Mouse (Mus musculus) forebrain, embryonic 16.5 days (tissue): ENCODE measurements around the gene Nptx1. TPM values are rescaled to one million over a fixed set of nuclear protein-coding genes. Genes with fewer than 3 reads are reported as not detected.

Experiments used
- ATAC-seq: fragments of 200-750 bp; cut with Nextera tagmentation; 2 replicates; pipeline ENCODE4 v1.8.0; 2017; ENCODE audit warnings: mild to moderate bottlenecking, moderate library complexity
- H3K27ac ChIP-seq: fragments of 300-500 bp; sonication (generic); 2 replicates; pipeline ENCODE4 v1.5.1; 2014; ENCODE audit warnings: low read length, control low read depth
- H3K27me3 ChIP-seq: fragments of 300-500 bp; sonication (generic); replicated peaks from 2 replicates; pipeline ENCODE4 v1.6.1; 2014; ENCODE audit warnings: low read length; ENCODE audit not compliant: control insufficient read depth, insufficient read depth
- H3K36me3 ChIP-seq: fragments of 300-500 bp; sonication (generic); 2 replicates; pipeline ENCODE4 v1.6.1; 2014; ENCODE audit not compliant: control insufficient read depth, insufficient read depth
- H3K4me1 ChIP-seq: fragments of 300-500 bp; sonication (generic); replicated peaks from 2 replicates; pipeline ENCODE4 v1.6.1; 2014; ENCODE audit warnings: low read length; ENCODE audit not compliant: control insufficient read depth, insufficient read depth
- H3K4me2 ChIP-seq: fragments of 300-500 bp; sonication (generic); 2 replicates; pipeline ENCODE4 v1.6.1; 2014; ENCODE audit warnings: mild to moderate bottlenecking, low read length, control low read depth
- H3K4me3 ChIP-seq: fragments of 300-500 bp; sonication (generic); replicated peaks from 2 replicates; pipeline ENCODE4 v1.5.1; 2014; ENCODE audit warnings: mild to moderate bottlenecking, low read length, control low read depth
- H3K9ac ChIP-seq: fragments of 300-500 bp; sonication (generic); replicated peaks from 2 replicates; pipeline ENCODE4 v1.6.1; 2014; ENCODE audit warnings: low read depth, low read length, control low read depth
- H3K9me3 ChIP-seq: fragments of 300-500 bp; sonication (generic); 2 replicates; pipeline ENCODE4 v1.6.1; 2016; ENCODE audit warnings: low read length; ENCODE audit not compliant: control insufficient read depth
- WGBS: fragments of 180-500 bp; shearing (Covaris S2); extraction: QIAGEN DNeasy Blood & Tissue Kit; methylation state at CpG from one replicate; pipeline ENCODE4 v1.1.7; 2014; 5-methylcytosine and 5-hydroxymethylcytosine counted together
- polyA plus RNA-seq: library from polyadenylated mRNA; unstranded; fragments of >200 nt; fragmentation: Nextera tagmentation; extraction: Ambion mirVana; gene quantifications from 2 replicates; pipeline ENCODE4 v1.2.1, GENCODE M21; 2015

Gene Nptx1
- polyA plus RNA-seq = 8.6 and 9.8 TPM in 2 replicates

GRCm38 (mm10) chr11:119547183-119547921 is at the start of gene Nptx1:
Gene Nptx1 (minus strand): TSS chr11:119547753.
- whole genome bisulfite sequencing = under 1% methylated on average over 78 of the region's 90 CpGs
- Histone ChIP-seq H3K27me3 (peaks cover 25% of the 10 kb centered on the region), H3K9me3 (no peaks in the 10 kb centered on the region), H3K9ac (peak within 1 kb of the TSS; percentile 79), H3K4me3 (peak within 1 kb of the TSS; percentile 76), H3K4me1 (peaks cover 71% of the 10 kb centered on the region), H3K36me3 (no peaks in the 10 kb centered on the region), H3K27ac (0 out of 2 replicates have a peak within 1 kb of the TSS, but pooled peaks have one; percentile 28), H3K4me2 (peak within 1 kb of the TSS; percentile 99)
- ATAC-seq = peak; percentile 69

- no peak overlapping the region for H3K27ac ChIP-seq
- H3K27me3 ChIP-seq = no peaks in the 10 kb centered on the region
- no peak overlapping the region for H3K4me3 ChIP-seq
- H3K4me2 ChIP-seq = no peak overlapping the region
- peaks cover 3% of the 10 kb centered on the region for H3K4me1 ChIP-seq
- no peaks in the 10 kb centered on the region for H3K9me3 ChIP-seq
- WGBS = 35% methylated on average over 3 of the region's 3 CpGs
- H3K36me3 ChIP-seq = no peaks in the 10 kb centered on the region
- no peak for ATAC-seq
- no peak overlapping the region for H3K9ac ChIP-seq
Observed at GRCm38 (mm10) chr11:119593966-119594365, 46.4 kb upstream of the Nptx1 start.

- H3K4me2 ChIP-seq = no peak overlapping the region
- WGBS = 83% methylated on average over 7 of the region's 7 CpGs
- H3K4me3 ChIP-seq = no peak overlapping the region
- H3K9ac ChIP-seq = no peak overlapping the region
- no peaks in the 10 kb centered on the region for H3K9me3 ChIP-seq
- no peaks in the 10 kb centered on the region for H3K27me3 ChIP-seq
- no peaks in the 10 kb centered on the region for H3K36me3 ChIP-seq
- ATAC-seq = no peak
- H3K27ac ChIP-seq = no peak overlapping the region
- H3K4me1 ChIP-seq = peaks cover 20% of the 10 kb centered on the region
Observed at GRCm38 (mm10) chr11:119589242-119589641, 41.7 kb upstream of the Nptx1 start.

GRCm38 (mm10) chr11:119587112-119587511 is 39.6 kb upstream of the Nptx1 start:
- Histone ChIP-seq H3K4me3 (no peak overlapping the region), H3K4me2 (no peak overlapping the region), H3K9ac (no peak overlapping the region), H3K9me3 (no peaks in the 10 kb centered on the region), H3K4me1 (peaks cover 17% of the 10 kb centered on the region), H3K27me3 (no peaks in the 10 kb centered on the region), H3K36me3 (no peaks in the 10 kb centered on the region), H3K27ac (peak overlapping the region; percentile 24; the same call in 1 of the 2 replicates)
- WGBS = 70% methylated on average over 5 of the region's 5 CpGs
- ATAC-seq = no peak

GRCm38 (mm10) chr11:119586511-119586910 is 39.0 kb upstream of the Nptx1 start:
- 75% methylated on average over 4 of the region's 4 CpGs for WGBS
- ATAC-seq = no peak

GRCm38 (mm10) chr11:119577721-119578120 is 30.2 kb upstream of the Nptx1 start:
- no peak overlapping the region for H3K9ac ChIP-seq
- peaks cover under 1% of the 10 kb centered on the region; the same call in 1 of the 2 replicates for H3K4me1 ChIP-seq
- H3K4me3 ChIP-seq = no peak overlapping the region
- H3K36me3 ChIP-seq = no peaks in the 10 kb centered on the region
- no peaks in the 10 kb centered on the region for H3K27me3 ChIP-seq
- ATAC-seq = no peak
- 95% methylated on average over 2 of the region's 2 CpGs for WGBS
- no peaks in the 10 kb centered on the region for H3K9me3 ChIP-seq
- no peak overlapping the region for H3K4me2 ChIP-seq
- no peak overlapping the region for H3K27ac ChIP-seq

More at GRCm38 (mm10) chr11:119586511-119586910, 39.0 kb upstream of the Nptx1 start:
- Histone ChIP-seq H3K4me3 (no peak overlapping the region), H3K36me3 (no peaks in the 10 kb centered on the region), H3K27me3 (no peaks in the 10 kb centered on the region), H3K4me2 (no peak overlapping the region), H3K27ac (peak overlapping the region; percentile 24; the same call in 1 of the 2 replicates), H3K4me1 (peaks cover 17% of the 10 kb centered on the region), H3K9ac (0 out of 2 replicates have a peak overlapping the region, but pooled peaks have one; percentile 25), H3K9me3 (no peaks in the 10 kb centered on the region)

GRCm38 (mm10) chr11:119576855-119577254 is 29.3 kb upstream of the Nptx1 start:
- WGBS = 14% methylated on average over 4 of the region's 4 CpGs
- Histone ChIP-seq H3K4me3 (no peak overlapping the region), H3K9ac (no peak overlapping the region), H3K36me3 (no peaks in the 10 kb centered on the region), H3K4me1 (peaks cover 5% of the 10 kb centered on the region; the same call in 1 of the 2 replicates), H3K27me3 (no peaks in the 10 kb centered on the region), H3K4me2 (no peak overlapping the region), H3K27ac (no peak overlapping the region), H3K9me3 (no peaks in the 10 kb centered on the region)
- ATAC-seq = no peak

GRCm38 (mm10) chr11:119572316-119573010 is 24.9 kb upstream of the Nptx1 start:
- Histone ChIP-seq H3K4me1 (peaks cover 5% of the 10 kb centered on the region; the same call in 1 of the 2 replicates), H3K9me3 (no peaks in the 10 kb centered on the region), H3K4me3 (no peak overlapping the region), H3K27me3 (no peaks in the 10 kb centered on the region), H3K27ac (no peak overlapping the region), H3K9ac (no peak overlapping the region), H3K4me2 (no peak overlapping the region), H3K36me3 (no peaks in the 10 kb centered on the region)
- no peak for ATAC-seq
- 23% methylated on average over 15 of the region's 15 CpGs for WGBS

- WGBS = 57% methylated on average over 5 of the region's 5 CpGs
- Histone ChIP-seq H3K4me3 (no peak overlapping the region), H3K4me2 (no peak overlapping the region), H3K36me3 (no peaks in the 10 kb centered on the region), H3K27me3 (no peaks in the 10 kb centered on the region), H3K9ac (no peak overlapping the region), H3K27ac (no peak overlapping the region), H3K9me3 (no peaks in the 10 kb centered on the region), H3K4me1 (no peaks in the 10 kb centered on the region)
- no peak for ATAC-seq
Observed at GRCm38 (mm10) chr11:119566188-119566587, 18.6 kb upstream of the Nptx1 start.
